Mouse (Mus musculus) embryonic facial prominence, embryonic 13.5 days (tissue): ENCODE data around the gene Abhd16b. TPM values are rescaled to one million over a fixed set of nuclear protein-coding genes. Genes with fewer than 3 reads are reported as not detected.
A peak's percentile ranks its signal among the peaks of the same experiment; 100 is the strongest.

Experiments
- ATAC-seq: fragments of 200-750 bp; cut with Nextera tagmentation; 2 replicates; pipeline ENCODE4 v1.8.0; 2017; ENCODE audit warnings: low read depth; ENCODE audit not compliant: insufficient number of reproducible peaks, insufficient read depth, low FRiP score, low TSS enrichment
- H3K27ac ChIP-seq: fragments of 300-500 bp; sonication (generic); 2 replicates; pipeline ENCODE4 v1.5.1; 2015; ENCODE audit warnings: moderate library complexity, mild to moderate bottlenecking, inconsistent platforms
- H3K27me3 ChIP-seq: fragments of 300-500 bp; sonication (generic); 2 replicates; pipeline ENCODE4 v1.6.1; 2015; ENCODE audit warnings: mild to moderate bottlenecking, inconsistent platforms
- H3K36me3 ChIP-seq: fragments of 300-500 bp; sonication (generic); 2 replicates; pipeline ENCODE4 v1.6.1; 2015; ENCODE audit warnings: mild to moderate bottlenecking, inconsistent platforms
- H3K4me1 ChIP-seq: fragments of 300-500 bp; sonication (generic); 2 replicates; pipeline ENCODE4 v1.6.1; 2015; ENCODE audit warnings: inconsistent platforms
- H3K4me2 ChIP-seq: fragments of 300-500 bp; sonication (generic); 2 replicates; pipeline ENCODE4 v1.6.1; 2015; ENCODE audit warnings: moderate library complexity, mild to moderate bottlenecking, inconsistent platforms
- H3K4me3 ChIP-seq: fragments of 300-500 bp; sonication (generic); 2 replicates; pipeline ENCODE4 v1.5.1; 2015; ENCODE audit warnings: mild to moderate bottlenecking, inconsistent platforms
- H3K9ac ChIP-seq: fragments of 300-500 bp; sonication (generic); 2 replicates; pipeline ENCODE4 v1.6.1; 2015; ENCODE audit warnings: mild to moderate bottlenecking, inconsistent platforms
- H3K9me3 ChIP-seq: fragments of 300-500 bp; sonication (generic); 2 replicates; pipeline ENCODE4 v1.6.1; 2016; ENCODE audit warnings: inconsistent platforms
- WGBS: fragments of 180-500 bp; shearing (Covaris S2); methylation state at CpG from one replicate; pipeline ENCODE4 v1.1.7; 2015; ENCODE audit warnings: mixed read lengths; 5-methylcytosine and 5-hydroxymethylcytosine counted together
- polyA plus RNA-seq: library from polyadenylated mRNA; unstranded; fragments of >200 nt; fragmentation: Nextera tagmentation; extraction: Ambion mirVana; gene quantifications from 2 replicates; pipeline ENCODE4 v1.2.1, GENCODE M21; 2015

Gene Abhd16b
- 0.11 and 0.14 TPM in 2 replicates for polyA plus RNA-seq

DNA sequence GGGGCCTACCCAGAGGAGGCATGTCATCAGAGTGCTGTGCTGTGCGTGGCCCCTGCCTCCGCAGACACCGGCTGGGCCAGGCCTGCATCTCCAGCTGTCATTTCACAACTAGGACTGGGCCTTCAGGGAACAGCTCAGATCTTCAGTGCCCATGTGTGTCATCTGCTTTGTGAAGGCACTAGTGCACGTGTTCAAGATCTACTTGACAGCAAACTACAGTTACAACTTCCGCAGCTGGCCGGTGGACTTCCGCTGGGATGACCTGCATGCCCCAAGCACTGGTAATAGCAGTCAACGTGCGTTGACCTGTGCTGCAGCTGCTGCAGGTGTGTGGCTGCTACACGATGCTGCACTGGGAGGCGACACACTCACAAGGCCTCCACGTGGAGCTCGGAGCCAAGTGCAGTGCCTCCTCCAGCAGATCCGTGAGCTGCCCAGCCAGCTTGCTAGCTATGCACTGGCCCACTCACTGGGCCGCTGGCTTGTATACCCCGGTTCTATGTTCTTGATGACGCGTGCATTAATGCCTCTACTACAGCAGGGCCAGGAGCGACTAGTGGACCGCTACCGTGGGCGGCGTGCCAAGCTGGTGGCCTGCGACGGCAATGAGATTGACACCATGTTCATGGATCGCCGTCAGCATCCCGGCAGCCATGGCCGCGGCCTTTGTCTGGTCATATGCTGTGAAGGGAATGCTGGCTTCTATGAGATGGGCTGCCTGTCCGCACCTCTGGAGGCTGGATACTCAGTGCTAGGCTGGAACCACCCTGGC, at the start of gene Abhd16b:
Gene Abhd16b (plus strand): TSS at position 51 of the 772 bp plus-strand sequence.
- Histone ChIP-seq H3K4me1 (peaks cover 8% of the 10 kb centered on the region), H3K36me3 (no peaks in the 10 kb centered on the region), H3K27me3 (no peaks in the 10 kb centered on the region), H3K4me3 (no peak within 1 kb of the TSS), H3K4me2 (no peak within 1 kb of the TSS), H3K27ac (no peak within 1 kb of the TSS), H3K9me3 (no peaks in the 10 kb centered on the region), H3K9ac (no peak within 1 kb of the TSS)
- 82% methylated on average over 31 of the region's 31 CpGs for WGBS
- no peak for ATAC-seq

DNA sequence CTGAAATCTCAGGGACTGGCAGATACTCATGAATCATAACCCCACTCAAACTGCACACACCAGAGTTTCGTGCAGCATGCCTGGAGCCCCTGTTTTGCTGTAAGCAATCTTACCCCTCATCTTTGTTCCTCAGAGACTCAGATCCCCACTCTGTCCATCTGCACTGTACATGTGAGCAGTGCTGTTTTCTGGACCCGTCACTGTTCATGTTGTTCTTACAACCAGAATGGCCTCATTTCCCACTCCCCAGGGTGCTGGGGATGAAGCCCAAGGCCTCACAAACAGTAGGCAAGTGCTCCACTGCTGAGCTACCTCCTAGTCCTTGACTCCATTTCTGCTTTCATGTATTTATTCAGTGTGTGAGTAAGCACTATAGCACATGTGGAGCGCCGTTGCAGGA, 40.8 kb upstream of the Abhd16b start:
- ATAC-seq = no peak
- 75% methylated on average over 4 of the region's 4 CpGs for WGBS

DNA sequence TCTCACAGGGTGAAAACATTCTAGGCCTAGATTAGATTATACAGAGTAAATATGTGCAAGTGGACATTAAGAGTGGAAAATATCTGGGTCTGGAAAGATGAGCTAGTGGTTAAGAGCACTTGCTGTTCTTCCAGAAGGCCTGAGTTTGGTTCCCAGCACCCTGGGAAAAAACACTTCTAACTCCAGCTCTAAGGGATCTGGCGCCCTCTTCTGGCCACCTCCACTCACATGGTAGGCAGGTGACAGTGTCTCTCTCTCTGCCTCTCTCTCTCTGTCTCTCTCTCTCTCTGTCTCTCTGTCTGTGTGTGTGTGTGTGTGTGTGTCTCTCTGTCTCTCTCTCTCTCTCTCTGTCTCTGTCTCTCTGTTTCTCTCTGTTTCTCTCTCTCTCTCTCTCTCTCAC, 39.7 kb upstream of the Abhd16b start:
- ATAC-seq = no peak
- no peak overlapping the region for H3K27ac ChIP-seq
- H3K27me3 ChIP-seq = peaks cover 18% of the 10 kb centered on the region
- H3K9ac ChIP-seq = no peak overlapping the region
- no peak overlapping the region for H3K4me3 ChIP-seq
- H3K4me1 ChIP-seq = peaks cover 5% of the 10 kb centered on the region; the same call in 1 of the 2 replicates
- 44% methylated on average over 1 of the region's 1 CpGs for WGBS
- no peak overlapping the region for H3K4me2 ChIP-seq
- no peaks in the 10 kb centered on the region for H3K36me3 ChIP-seq
- no peaks in the 10 kb centered on the region; the same call in 1 of the 2 replicates for H3K9me3 ChIP-seq

More for the DNA sequence above, 40.8 kb upstream of the Abhd16b start:
- H3K27ac ChIP-seq = no peak overlapping the region
- no peak overlapping the region for H3K4me2 ChIP-seq
- no peak overlapping the region for H3K4me3 ChIP-seq
- H3K9ac ChIP-seq = no peak overlapping the region
- H3K4me1 ChIP-seq = no peaks in the 10 kb centered on the region
- H3K36me3 ChIP-seq = no peaks in the 10 kb centered on the region
- peaks cover 8% of the 10 kb centered on the region for H3K27me3 ChIP-seq
- no peaks in the 10 kb centered on the region; the same call in 1 of the 2 replicates for H3K9me3 ChIP-seq

DNA sequence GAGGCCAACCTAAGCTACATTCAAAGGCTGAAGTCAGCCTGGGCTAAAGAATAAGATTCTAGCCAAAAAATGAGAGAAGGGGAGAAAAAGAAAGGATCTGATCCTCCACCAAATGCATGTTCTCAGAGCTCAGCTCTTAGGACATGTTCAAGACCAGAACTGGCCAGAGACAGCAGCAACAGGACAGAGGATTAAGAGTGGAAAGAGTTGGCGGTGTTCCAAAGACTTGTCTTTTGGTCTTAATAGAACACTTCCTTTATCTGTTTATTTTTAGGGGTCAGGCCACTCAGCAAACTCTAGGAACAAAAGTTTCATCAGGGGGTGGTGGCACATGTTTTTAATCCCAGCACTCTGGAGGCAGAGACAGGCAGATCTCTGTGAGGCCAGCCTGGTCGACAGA, 37.1 kb upstream of the Abhd16b start:
- H3K4me3 ChIP-seq = no peak overlapping the region
- H3K9me3 ChIP-seq = no peaks in the 10 kb centered on the region; the same call in 1 of the 2 replicates
- peaks cover 19% of the 10 kb centered on the region for H3K4me1 ChIP-seq
- ATAC-seq = no peak
- no peak overlapping the region for H3K9ac ChIP-seq
- H3K36me3 ChIP-seq = no peaks in the 10 kb centered on the region
- WGBS = 71% methylated on average over 2 of the region's 2 CpGs
- no peak overlapping the region for H3K27ac ChIP-seq
- peaks cover 42% of the 10 kb centered on the region for H3K27me3 ChIP-seq
- H3K4me2 ChIP-seq = no peak overlapping the region

DNA sequence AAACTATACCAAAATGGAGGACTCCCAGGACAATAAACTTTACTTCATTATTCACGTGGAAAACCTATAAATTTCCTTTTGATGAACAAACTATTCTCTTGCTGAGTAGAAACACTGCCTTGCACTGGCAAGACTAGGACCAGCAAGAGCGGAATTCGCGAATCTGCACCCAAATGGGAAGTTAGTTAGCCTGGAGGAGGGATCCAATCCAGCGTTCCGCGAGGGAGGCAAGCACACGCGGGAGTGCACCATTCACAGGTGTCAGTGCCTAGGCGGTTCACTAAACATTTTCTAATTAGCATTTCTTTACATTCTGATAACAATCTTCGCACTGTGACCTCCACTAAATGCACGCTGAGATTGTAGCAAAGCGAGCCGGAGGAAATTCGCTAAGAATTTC, 35.2 kb upstream of the Abhd16b start:
- H3K27me3 ChIP-seq = peaks cover 60% of the 10 kb centered on the region
- H3K4me3 ChIP-seq = peak overlapping the region; percentile 85
- ATAC-seq = no peak
- H3K4me1 ChIP-seq = peaks cover 19% of the 10 kb centered on the region
- H3K36me3 ChIP-seq = no peaks in the 10 kb centered on the region
- 3% methylated on average over 15 of the region's 15 CpGs for WGBS
- H3K27ac ChIP-seq = no peak overlapping the region
- no peaks in the 10 kb centered on the region; the same call in 1 of the 2 replicates for H3K9me3 ChIP-seq
- H3K9ac ChIP-seq = no peak overlapping the region
- H3K4me2 ChIP-seq = peak overlapping the region; percentile 100

DNA sequence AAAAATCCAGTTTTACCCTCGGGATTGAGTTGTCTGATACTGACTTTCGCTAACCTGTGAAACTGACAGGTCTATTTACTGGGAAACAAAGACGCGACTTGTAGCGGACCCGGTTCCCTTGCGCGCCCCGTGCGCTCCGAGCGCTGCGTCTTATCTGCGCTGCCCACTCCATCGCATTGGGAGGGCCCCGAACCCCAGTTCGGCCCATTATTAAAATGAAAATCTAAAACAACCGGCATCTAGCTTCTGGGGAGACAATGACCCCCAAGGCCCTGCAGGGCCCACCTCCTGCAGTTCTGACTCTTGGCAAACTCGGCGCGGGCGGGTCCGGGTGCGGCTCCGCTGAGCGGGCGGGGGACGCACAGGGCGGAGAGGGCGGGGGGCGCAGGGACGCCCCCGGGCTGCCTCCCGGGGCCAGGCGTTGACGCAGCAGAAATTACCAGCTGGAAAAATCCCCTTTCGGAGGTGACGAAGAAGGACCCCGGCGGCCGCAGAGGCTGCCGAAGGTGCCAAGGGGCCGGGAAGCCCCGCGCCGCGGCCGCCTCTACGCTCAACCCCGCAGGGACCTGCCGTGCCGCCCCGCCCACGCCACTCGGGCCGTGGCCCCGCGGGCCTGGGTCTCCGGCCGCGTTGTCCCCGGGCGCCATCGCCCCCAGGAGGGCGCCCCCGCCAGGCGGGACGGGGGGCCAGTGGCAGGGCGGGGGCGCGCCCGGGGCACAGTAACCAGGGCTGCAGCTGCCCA, 34.4 kb upstream of the Abhd16b start:
- under 1% methylated on average over 63 of the region's 72 CpGs for WGBS
- no peak overlapping the region for H3K27ac ChIP-seq

DNA sequence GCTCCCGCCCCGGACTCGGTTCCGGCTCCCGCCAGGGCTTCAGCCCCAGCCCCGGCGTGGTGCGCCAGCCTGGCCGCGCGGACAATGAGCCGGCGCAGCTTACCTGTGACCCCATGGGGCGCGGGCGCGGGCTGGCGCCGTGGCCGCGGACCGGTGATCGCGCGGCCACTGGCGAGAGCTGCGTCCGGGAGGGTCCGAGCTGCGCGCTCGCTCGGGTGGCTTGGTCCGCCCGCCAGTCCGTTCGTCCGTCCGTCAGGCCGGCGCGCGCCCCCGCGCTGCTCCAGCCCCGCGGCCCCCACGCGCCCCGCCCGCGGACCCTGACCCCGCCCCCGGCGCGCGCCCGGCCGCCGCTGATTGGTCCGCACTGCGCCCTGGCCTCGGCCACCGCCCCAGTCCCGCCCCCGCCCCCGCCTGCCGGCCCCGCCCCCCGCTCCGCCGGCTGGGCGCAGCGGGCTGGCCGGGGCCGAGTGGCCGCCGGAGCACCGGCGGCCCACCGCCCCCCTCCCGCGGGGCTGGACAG, 33.8 kb upstream of the Abhd16b start, which contains the start of gene Zbtb46:
Gene Zbtb46 (minus strand): TSS at position 274 of the 520 bp plus-strand sequence.
- peak; percentile 86 for ATAC-seq
- Histone ChIP-seq H3K9ac (peak within 1 kb of the TSS; percentile 73), H3K27ac (no peak within 1 kb of the TSS), H3K4me1 (peaks cover 19% of the 10 kb centered on the region), H3K36me3 (no peaks in the 10 kb centered on the region), H3K9me3 (no peaks in the 10 kb centered on the region), H3K4me2 (peak within 1 kb of the TSS; percentile 100), H3K27me3 (peaks cover 71% of the 10 kb centered on the region), H3K4me3 (peak within 1 kb of the TSS; percentile 85)
- under 1% methylated on average over 72 of the region's 83 CpGs for WGBS

More for the DNA sequence above, 34.4 kb upstream of the Abhd16b start:
- H3K27me3 ChIP-seq = peaks cover 68% of the 10 kb centered on the region
- H3K9me3 ChIP-seq = no peaks in the 10 kb centered on the region
- peaks cover 19% of the 10 kb centered on the region for H3K4me1 ChIP-seq
- ATAC-seq = no peak
- peak overlapping the region; percentile 100 for H3K4me2 ChIP-seq
- peak overlapping the region; percentile 73 for H3K9ac ChIP-seq
- H3K4me3 ChIP-seq = peak overlapping the region; percentile 85
- no peaks in the 10 kb centered on the region for H3K36me3 ChIP-seq

DNA sequence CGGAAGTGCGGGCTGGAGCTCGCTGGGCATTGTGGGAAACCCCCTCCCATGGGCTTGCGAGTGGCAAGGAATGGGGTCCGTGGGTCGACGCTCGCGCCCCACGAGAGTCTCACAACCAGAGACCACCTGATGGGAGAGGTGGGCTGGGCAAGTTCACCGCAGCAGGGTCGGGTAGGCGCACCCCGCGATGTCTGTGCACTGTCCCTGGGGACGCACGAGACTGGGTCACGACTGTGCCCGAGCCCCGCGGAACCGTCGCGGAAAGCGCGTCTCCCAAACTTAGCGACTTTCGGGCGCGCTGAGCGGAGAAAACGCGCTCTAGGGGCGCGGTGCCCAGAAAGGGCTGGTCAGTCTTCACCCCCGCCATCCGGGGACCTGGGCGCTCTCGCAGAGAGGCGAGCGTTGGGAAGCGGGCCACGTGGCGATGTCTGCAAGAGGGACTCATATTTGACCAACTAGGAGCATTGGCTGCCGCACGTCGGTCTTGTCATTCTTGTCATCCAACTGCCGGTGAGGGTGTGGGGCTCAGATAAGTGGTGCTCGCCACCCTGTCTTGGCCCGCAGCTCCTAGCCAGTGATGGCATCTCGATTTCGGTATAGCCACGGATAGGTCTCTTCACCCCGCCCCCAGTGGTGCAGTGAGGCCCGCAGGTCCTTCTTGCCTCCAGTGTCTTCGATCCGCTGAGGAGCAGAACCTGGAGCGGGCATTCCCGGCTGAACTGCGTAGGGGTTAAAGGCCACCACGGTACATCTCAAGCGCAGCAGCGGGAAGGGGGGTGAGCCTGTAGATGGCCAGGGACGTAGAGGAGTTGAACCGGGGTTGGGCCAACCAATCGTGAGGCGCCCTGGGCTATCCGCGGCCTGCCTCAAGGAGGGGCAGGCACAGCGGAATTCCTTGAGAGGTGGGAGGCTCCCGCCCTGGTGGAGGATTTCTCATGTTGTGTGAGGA, 33.1 kb upstream of the Abhd16b start:
- peak overlapping the region; percentile 73 for H3K9ac ChIP-seq
- under 1% methylated on average over 71 of the region's 71 CpGs for WGBS
- H3K27ac ChIP-seq = no peak overlapping the region
- peaks cover 78% of the 10 kb centered on the region for H3K27me3 ChIP-seq
- H3K9me3 ChIP-seq = no peaks in the 10 kb centered on the region
- H3K36me3 ChIP-seq = no peaks in the 10 kb centered on the region
- H3K4me1 ChIP-seq = peaks cover 19% of the 10 kb centered on the region
- ATAC-seq = peak; percentile 65; the same call in 1 of the 2 replicates
- H3K4me3 ChIP-seq = peak overlapping the region; percentile 85
- H3K4me2 ChIP-seq = peak overlapping the region; percentile 100

DNA sequence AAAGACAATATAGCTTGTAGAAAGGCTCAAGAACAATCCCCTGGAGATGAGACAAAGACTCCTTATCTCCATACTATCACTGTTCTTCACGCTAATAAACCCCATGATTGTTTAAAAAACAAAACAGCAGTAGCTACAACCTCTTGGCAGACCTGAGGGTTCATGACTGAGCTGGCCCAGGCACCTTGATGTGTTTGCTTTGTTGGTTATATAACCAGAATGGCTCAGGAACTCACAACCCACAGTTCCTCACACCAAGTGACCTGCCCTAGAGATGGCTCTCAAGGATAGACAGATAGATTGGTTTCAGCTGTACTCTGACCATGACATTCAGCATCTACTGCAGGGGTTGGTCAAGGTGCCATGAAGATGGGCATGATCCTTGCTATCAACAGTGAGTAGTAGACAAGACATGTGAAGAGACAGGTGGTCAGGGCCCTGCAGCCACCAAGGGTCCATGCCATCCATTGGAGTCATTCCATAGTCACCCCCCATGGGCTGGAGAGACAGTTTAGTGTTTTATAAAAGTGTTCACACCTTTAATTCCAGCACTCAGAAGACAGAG, 31.4 kb upstream of the Abhd16b start:
- Histone ChIP-seq H3K36me3 (no peaks in the 10 kb centered on the region), H3K4me2 (no peak overlapping the region), H3K27ac (no peak overlapping the region), H3K9ac (no peak overlapping the region), H3K4me1 (peaks cover 19% of the 10 kb centered on the region), H3K27me3 (peaks cover 76% of the 10 kb centered on the region), H3K9me3 (no peaks in the 10 kb centered on the region), H3K4me3 (no peak overlapping the region)
- ATAC-seq = no peak
- WGBS = 97% methylated on average over 1 of the region's 1 CpGs

DNA sequence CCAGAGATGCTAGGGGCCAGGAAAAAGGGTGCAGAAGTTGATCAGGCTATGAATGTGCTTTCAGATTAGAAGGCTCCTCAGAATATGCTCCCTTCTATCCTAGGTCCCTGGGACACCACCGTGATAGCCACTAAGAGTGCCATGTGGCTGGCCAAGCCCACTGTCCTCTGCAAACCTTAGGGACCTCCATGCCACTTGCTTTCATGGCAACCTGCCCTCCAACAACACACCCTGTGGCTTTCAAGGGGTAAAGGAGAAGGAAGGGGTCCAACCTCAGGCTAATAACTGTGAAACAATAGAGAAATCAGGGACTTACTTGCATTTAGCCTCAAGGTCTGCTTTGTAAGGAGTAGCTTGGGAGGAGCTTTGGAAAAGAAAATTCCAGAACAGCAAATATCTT, 30.4 kb upstream of the Abhd16b start:
- H3K27ac ChIP-seq = no peak overlapping the region
- no peaks in the 10 kb centered on the region for H3K9me3 ChIP-seq
- peaks cover 19% of the 10 kb centered on the region for H3K4me1 ChIP-seq
- 88% methylated on average over 1 of the region's 1 CpGs for WGBS
- no peak for ATAC-seq
- H3K27me3 ChIP-seq = peaks cover 66% of the 10 kb centered on the region
- no peak overlapping the region for H3K4me3 ChIP-seq
- H3K4me2 ChIP-seq = no peak overlapping the region
- no peak overlapping the region for H3K9ac ChIP-seq
- no peaks in the 10 kb centered on the region for H3K36me3 ChIP-seq
